Comparison of ENCODE assay signal across 8 mouse cellular contexts in the genomic region with DNA sequence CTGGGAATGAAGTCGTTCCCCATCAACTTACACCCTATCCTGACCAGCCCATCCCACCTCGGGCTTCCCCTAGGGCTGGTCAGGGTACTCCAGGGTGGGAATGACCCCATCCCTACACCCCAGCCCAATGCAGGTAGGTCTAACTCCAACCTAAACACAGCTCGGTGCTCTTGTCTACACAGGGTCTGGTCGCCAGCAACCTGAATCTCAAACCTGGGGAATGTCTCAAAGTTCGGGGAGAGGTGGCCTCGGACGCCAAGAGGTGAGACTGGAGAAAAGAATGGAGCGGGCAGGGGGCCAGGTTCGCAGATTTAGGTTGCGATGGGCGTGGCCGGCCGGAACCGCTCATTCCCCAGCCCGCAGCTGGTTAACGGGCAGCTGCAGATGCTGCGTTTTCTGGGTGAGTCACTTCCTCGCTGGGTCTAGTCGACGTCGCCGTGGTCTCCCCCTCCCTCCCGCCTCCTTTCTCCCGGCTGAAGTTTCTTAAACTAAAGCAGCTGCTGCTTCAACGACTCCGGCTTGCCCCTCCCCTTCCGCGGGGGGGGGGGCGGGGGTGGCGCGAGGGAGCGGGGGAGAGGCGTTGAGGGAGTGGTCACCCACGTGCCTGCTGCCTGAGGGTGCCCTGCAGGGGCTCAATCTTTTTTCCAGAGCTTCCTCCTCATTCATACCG. TPM values are rescaled to one million over a fixed set of nuclear protein-coding genes. Genes with fewer than 3 reads are reported as not detected.
DNase-seq lines count a peak whose midpoint lies in the region; ATAC-seq and TF ChIP-seq lines count a peak whose summit lies in the region.

No protein-coding gene starts in this region.

- no peak for TF ChIP-seq CTCF in lung, postnatal 0 days (IDR thresholded peaks at IDR 0.05)
- TF ChIP-seq CTCF in olfactory bulb, adult 2 months (IDR thresholded peaks at IDR 0.05; ENCODE audit: insufficient read depth, low read depth, low read length): no peak
- TF ChIP-seq CTCF in thymus, adult 2 months (IDR thresholded peaks at IDR 0.05; ENCODE audit: borderline replicate concordance, control insufficient read depth, extremely low read depth, insufficient read depth, low read length, poor library complexity): no peak

- H3K9me3 ChIP-seq in erythroblast, embryonic 14.5 days (ENCODE audit: control insufficient read depth, low read length): no peaks in the 10 kb centered on the region
- H3K9me3 ChIP-seq in embryonic facial prominence, embryonic 11.5 days (replicated peaks; ENCODE audit: control insufficient read depth, low read length): no peaks in the 10 kb centered on the region
- no peaks in the 10 kb centered on the region for H3K9me3 ChIP-seq in heart, embryonic 11.5 days (replicated peaks; ENCODE audit: control insufficient read depth, low read length)
- H3K9me3 ChIP-seq in kidney, embryonic 14.5 days (ENCODE audit: control insufficient read depth, low read length): no peaks in the 10 kb centered on the region
- H3K9me3 ChIP-seq in lung, postnatal 0 days (ENCODE audit: low read length): no peaks in the 10 kb centered on the region

- H3K4me3 ChIP-seq in erythroblast, embryonic 14.5 days (replicated peaks): peak overlapping the region; percentile 61
- peak overlapping the region; percentile 38 for H3K4me3 ChIP-seq in embryonic facial prominence, embryonic 11.5 days (ENCODE audit: low read depth, low read length)
- peak overlapping the region; percentile 52 for H3K4me3 ChIP-seq in heart, embryonic 11.5 days (ENCODE audit: low read depth, low read length)
- H3K4me3 ChIP-seq in kidney, embryonic 14.5 days (ENCODE audit: low read length): peak overlapping the region; percentile 49
- H3K4me3 ChIP-seq in lung, postnatal 0 days (ENCODE audit: low read depth, low read length): peak overlapping the region; percentile 36
- H3K4me3 ChIP-seq in olfactory bulb, adult 2 months (ENCODE audit: insufficient read depth, low read depth, low read length): peak overlapping the region; percentile 41
- H3K4me3 ChIP-seq in thymus, adult 2 months (ENCODE audit: control insufficient read depth, insufficient read depth, low read length): peak overlapping the region; percentile 76

- no peaks in the 10 kb centered on the region for H3K27me3 ChIP-seq in erythroblast, embryonic 14.5 days (ENCODE audit: control insufficient read depth)
- H3K27me3 ChIP-seq in embryonic facial prominence, embryonic 11.5 days (ENCODE audit: control insufficient read depth, insufficient read depth, low read length): no peaks in the 10 kb centered on the region
- no peaks in the 10 kb centered on the region for H3K27me3 ChIP-seq in heart, embryonic 11.5 days (ENCODE audit: control insufficient read depth, insufficient read depth, low read length)
- no peaks in the 10 kb centered on the region for H3K27me3 ChIP-seq in kidney, embryonic 14.5 days (ENCODE audit: control insufficient read depth, insufficient read depth, low read length)
- no peaks in the 10 kb centered on the region for H3K27me3 ChIP-seq in lung, postnatal 0 days (replicated peaks; ENCODE audit: insufficient read depth, low read length)
- no peaks in the 10 kb centered on the region for H3K27me3 ChIP-seq in thymus, adult 2 months (ENCODE audit: control insufficient read depth, insufficient read depth, low read length)

- H3K4me2 ChIP-seq in embryonic facial prominence, embryonic 11.5 days (ENCODE audit: low read depth, low read length): peak overlapping the region; percentile 75
- peak overlapping the region; percentile 88 for H3K4me2 ChIP-seq in heart, embryonic 11.5 days
- H3K4me2 ChIP-seq in kidney, embryonic 14.5 days (replicated peaks; ENCODE audit: low read depth, low read length): peak overlapping the region; percentile 81
- H3K4me2 ChIP-seq in lung, postnatal 0 days (replicated peaks; ENCODE audit: low read depth, low read length): peak overlapping the region; percentile 64

- DNase-seq in embryonic facial prominence, embryonic 11.5 days (ENCODE audit: low spot score): peak; percentile 91
- DNase-seq in lung, postnatal 0 days (ENCODE audit: low spot score): peak; percentile 96
- DNase-seq in thymus, adult 2 months: peak; percentile 89

- no peak for TF ChIP-seq EP300 in lung, postnatal 0 days (IDR thresholded peaks at IDR 0.05)

- under 1% methylated on average over 30 of the region's 35 CpGs for WGBS in embryonic facial prominence, embryonic 11.5 days
- WGBS in heart, embryonic 11.5 days (ENCODE audit: insufficient replicate concordance): under 1% methylated on average over 29 of the region's 35 CpGs
- 1% methylated on average over 25 of the region's 35 CpGs for WGBS in kidney, embryonic 14.5 days
- under 1% methylated on average over 26 of the region's 35 CpGs for WGBS in lung, postnatal 0 days
- WGBS in olfactory bulb, adult 2 months: under 1% methylated on average over 30 of the region's 35 CpGs
- WGBS in thymus, adult 2 months: under 1% methylated on average over 32 of the region's 35 CpGs

- no peak for ATAC-seq in erythroblast, adult 5-6 weeks (replicated peaks; ENCODE audit: low FRiP score, poor library complexity, severe bottlenecking)
- ATAC-seq in embryonic facial prominence, embryonic 11.5 days (replicated peaks; ENCODE audit: insufficient number of reproducible peaks, low FRiP score, low TSS enrichment, low read depth): peak; percentile 41; the same call in 1 of the 2 replicates
- 0 out of 2 replicates have a peak, but pooled peaks have one; percentile 16 for ATAC-seq in heart, embryonic 11.5 days (replicated peaks; ENCODE audit: insufficient number of reproducible peaks, low FRiP score, low TSS enrichment)
- ATAC-seq in kidney, embryonic 14.5 days (ENCODE audit: low FRiP score, low TSS enrichment): peak; percentile 68
- ATAC-seq in lung, postnatal 0 days: peak; percentile 73

- H3K36me3 ChIP-seq in erythroblast, embryonic 14.5 days (ENCODE audit: control insufficient read depth): peaks cover 25% of the 10 kb centered on the region
- H3K36me3 ChIP-seq in embryonic facial prominence, embryonic 11.5 days (replicated peaks; ENCODE audit: control insufficient read depth, insufficient read depth, low read depth, low read length): no peaks in the 10 kb centered on the region
- 0 out of 2 replicates have a peak, but pooled peaks cover 2% of the 10 kb centered on the region for H3K36me3 ChIP-seq in heart, embryonic 11.5 days (ENCODE audit: control insufficient read depth, insufficient read depth, low read length)
- H3K36me3 ChIP-seq in kidney, embryonic 14.5 days (ENCODE audit: control insufficient read depth, insufficient read depth, low read length): peaks cover 7% of the 10 kb centered on the region
- no peaks in the 10 kb centered on the region for H3K36me3 ChIP-seq in lung, postnatal 0 days (ENCODE audit: insufficient read depth, low read length)
- no peaks in the 10 kb centered on the region for H3K36me3 ChIP-seq in thymus, adult 2 months (ENCODE audit: control insufficient read depth, insufficient read depth, low read length)

- peak overlapping the region; percentile 57 for H3K27ac ChIP-seq in embryonic facial prominence, embryonic 11.5 days (replicated peaks; ENCODE audit: low read depth, low read length)
- peak overlapping the region; percentile 91 for H3K27ac ChIP-seq in heart, embryonic 11.5 days (ENCODE audit: low read depth, low read length)
- H3K27ac ChIP-seq in kidney, embryonic 14.5 days (ENCODE audit: low read depth, low read length): peak overlapping the region; percentile 88
- H3K27ac ChIP-seq in lung, postnatal 0 days (ENCODE audit: low read length): peak overlapping the region; percentile 68
- H3K27ac ChIP-seq in olfactory bulb, adult 2 months (ENCODE audit: insufficient read depth, low read depth, low read length): peak overlapping the region; percentile 55
- peak overlapping the region; percentile 92 for H3K27ac ChIP-seq in thymus, adult 2 months (ENCODE audit: control insufficient read depth, insufficient read depth, low read length)

- TF ChIP-seq POLR2A in olfactory bulb, adult 2 months (IDR thresholded peaks at IDR 0.05; ENCODE audit: insufficient read depth, low read depth, low read length): no peak
- peak; percentile 90 for TF ChIP-seq POLR2A in thymus, adult 2 months (IDR thresholded peaks at IDR 0.05; ENCODE audit: control insufficient read depth, extremely low read depth, insufficient read depth, low read length, poor library complexity)

- H3K9ac ChIP-seq in embryonic facial prominence, embryonic 11.5 days (replicated peaks; ENCODE audit: low read length): peak overlapping the region; percentile 51
- H3K9ac ChIP-seq in heart, embryonic 11.5 days (ENCODE audit: low read depth, low read length): peak overlapping the region; percentile 68
- H3K9ac ChIP-seq in kidney, embryonic 14.5 days (ENCODE audit: low read depth, low read length): peak overlapping the region; percentile 63
- 0 out of 2 replicates have a peak overlapping the region, but pooled peaks have one; percentile 1 for H3K9ac ChIP-seq in lung, postnatal 0 days (replicated peaks; ENCODE audit: low read depth)

- H3K4me1 ChIP-seq in erythroblast, embryonic 14.5 days (ENCODE audit: control insufficient read depth): peaks cover 90% of the 10 kb centered on the region
- peaks cover 19% of the 10 kb centered on the region for H3K4me1 ChIP-seq in embryonic facial prominence, embryonic 11.5 days (ENCODE audit: control insufficient read depth, insufficient read depth, low read length)
- peaks cover 34% of the 10 kb centered on the region for H3K4me1 ChIP-seq in heart, embryonic 11.5 days (ENCODE audit: control insufficient read depth, insufficient read depth, low read length)
- peaks cover 27% of the 10 kb centered on the region for H3K4me1 ChIP-seq in kidney, embryonic 14.5 days (ENCODE audit: control insufficient read depth, insufficient read depth, low read length)
- peaks cover 16% of the 10 kb centered on the region; the same call in 1 of the 2 replicates for H3K4me1 ChIP-seq in lung, postnatal 0 days (ENCODE audit: insufficient read depth, low read depth, low read length)
- H3K4me1 ChIP-seq in olfactory bulb, adult 2 months (ENCODE audit: control insufficient read depth, insufficient read depth, low read length): peaks cover 33% of the 10 kb centered on the region
- H3K4me1 ChIP-seq in thymus, adult 2 months (replicated peaks; ENCODE audit: control insufficient read depth, insufficient read depth, low read length): peaks cover 53% of the 10 kb centered on the region

RNA-seq across cellular contexts. Expression of a gene that starts 1.4 kb away (rescaled TPM):
- polyA plus RNA-seq in erythroblast, embryonic 14.5 days (2012): 121 and 168 TPM in 2 replicates
- total RNA-seq in erythroblast, adult 5-6 weeks (2015; ENCODE audit: low replicate concordance): 46.1 and 56.2 TPM in 2 replicates
- total RNA-seq in erythroblast, adult 5-6 weeks (2017; ENCODE audit: low replicate concordance): 77.5 and 79.0 TPM in 2 replicates
- 547 and 598 TPM in 2 replicates for polyA plus RNA-seq in embryonic facial prominence, embryonic 11.5 days (2014; fragmentation: Nextera tagmentation; extraction: Ambion mirVana)
- 541 and 566 TPM in 2 replicates for polyA plus RNA-seq in heart, embryonic 11.5 days (2014; fragmentation: Nextera tagmentation; extraction: Ambion mirVana)
- polyA plus RNA-seq in kidney, embryonic 14.5 days (2014; fragmentation: Nextera tagmentation; extraction: Ambion mirVana): 584 and 814 TPM in 2 replicates
- 655 and 726 TPM in 2 replicates for polyA plus RNA-seq in lung, postnatal 0 days (2015; fragmentation: Nextera tagmentation; extraction: Ambion mirVana)
- not detected in 2 replicates for polyA plus RNA-seq in olfactory bulb, adult 2 months (2012; ENCODE audit: insufficient read depth, insufficient read length, low replicate concordance, missing spikeins)
- 359 and 428 TPM in 2 replicates for polyA plus RNA-seq in thymus, adult 2 months (2012; rRNA removed)

RNA-seq across cellular contexts. Expression of a gene that starts 6.8 kb away (rescaled TPM):
- polyA plus RNA-seq in erythroblast, embryonic 14.5 days (2012): 3.9 and 5.4 TPM in 2 replicates
- 1.5 and 6.1 TPM in 2 replicates for total RNA-seq in erythroblast, adult 5-6 weeks (2015; ENCODE audit: low replicate concordance)
- total RNA-seq in erythroblast, adult 5-6 weeks (2017; ENCODE audit: low replicate concordance): 7.6 and 10.7 TPM in 2 replicates
- polyA plus RNA-seq in embryonic facial prominence, embryonic 11.5 days (2014; fragmentation: Nextera tagmentation; extraction: Ambion mirVana): 56.7 and 58.8 TPM in 2 replicates
- 43.6 and 51.4 TPM in 2 replicates for polyA plus RNA-seq in heart, embryonic 11.5 days (2014; fragmentation: Nextera tagmentation; extraction: Ambion mirVana)
- polyA plus RNA-seq in kidney, embryonic 14.5 days (2014; fragmentation: Nextera tagmentation; extraction: Ambion mirVana): 55.8 and 64.6 TPM in 2 replicates
- polyA plus RNA-seq in lung, postnatal 0 days (2015; fragmentation: Nextera tagmentation; extraction: Ambion mirVana): 26.8 and 28.9 TPM in 2 replicates
- not detected in 2 replicates for polyA plus RNA-seq in olfactory bulb, adult 2 months (2012; ENCODE audit: insufficient read depth, insufficient read length, low replicate concordance, missing spikeins)
- polyA plus RNA-seq in thymus, adult 2 months (2012; rRNA removed): 26.8 and 27.9 TPM in 2 replicates

RNA-seq across cellular contexts. Expression of a gene that starts 14.2 kb away (rescaled TPM):
- 2.1 and 3.0 TPM in 2 replicates for polyA plus RNA-seq in erythroblast, embryonic 14.5 days (2012)
- total RNA-seq in erythroblast, adult 5-6 weeks (2015; ENCODE audit: low replicate concordance): 2.7 and 9.4 TPM in 2 replicates
- not detected in 2 replicates for total RNA-seq in erythroblast, adult 5-6 weeks (2017; ENCODE audit: low replicate concordance)
- 32.9 and 35.7 TPM in 2 replicates for polyA plus RNA-seq in embryonic facial prominence, embryonic 11.5 days (2014; fragmentation: Nextera tagmentation; extraction: Ambion mirVana)
- 24.3 and 25.7 TPM in 2 replicates for polyA plus RNA-seq in heart, embryonic 11.5 days (2014; fragmentation: Nextera tagmentation; extraction: Ambion mirVana)
- polyA plus RNA-seq in kidney, embryonic 14.5 days (2014; fragmentation: Nextera tagmentation; extraction: Ambion mirVana): 20.5 and 25.8 TPM in 2 replicates
- 1.8 and 1.9 TPM in 2 replicates for polyA plus RNA-seq in lung, postnatal 0 days (2015; fragmentation: Nextera tagmentation; extraction: Ambion mirVana)
- not detected in 2 replicates for polyA plus RNA-seq in olfactory bulb, adult 2 months (2012; ENCODE audit: insufficient read depth, insufficient read length, low replicate concordance, missing spikeins)
- polyA plus RNA-seq in thymus, adult 2 months (2012; rRNA removed): 72.0 and 94.8 TPM in 2 replicates

RNA-seq across cellular contexts. Expression of a gene that starts 19.6 kb away (rescaled TPM):
- 19.1 and 20.3 TPM in 2 replicates for polyA plus RNA-seq in erythroblast, embryonic 14.5 days (2012)
- total RNA-seq in erythroblast, adult 5-6 weeks (2015; ENCODE audit: low replicate concordance): 42.6 and 43.6 TPM in 2 replicates
- 16.3 and 20.9 TPM in 2 replicates for total RNA-seq in erythroblast, adult 5-6 weeks (2017; ENCODE audit: low replicate concordance)
- polyA plus RNA-seq in embryonic facial prominence, embryonic 11.5 days (2014; fragmentation: Nextera tagmentation; extraction: Ambion mirVana): 33.4 and 36.9 TPM in 2 replicates
- 49.5 and 57.8 TPM in 2 replicates for polyA plus RNA-seq in heart, embryonic 11.5 days (2014; fragmentation: Nextera tagmentation; extraction: Ambion mirVana)
- polyA plus RNA-seq in kidney, embryonic 14.5 days (2014; fragmentation: Nextera tagmentation; extraction: Ambion mirVana): 50.6 and 54.9 TPM in 2 replicates
- polyA plus RNA-seq in lung, postnatal 0 days (2015; fragmentation: Nextera tagmentation; extraction: Ambion mirVana): 22.5 and 23.9 TPM in 2 replicates
- polyA plus RNA-seq in olfactory bulb, adult 2 months (2012; ENCODE audit: insufficient read depth, insufficient read length, low replicate concordance, missing spikeins): not detected in 2 replicates
- polyA plus RNA-seq in thymus, adult 2 months (2012; rRNA removed): 52.2 and 70.7 TPM in 2 replicates

RNA-seq across cellular contexts. Expression of a gene that starts 28.4 kb away (rescaled TPM):
- 13.6 and 16.2 TPM in 2 replicates for polyA plus RNA-seq in erythroblast, embryonic 14.5 days (2012)
- 13.6 and 15.2 TPM in 2 replicates for total RNA-seq in erythroblast, adult 5-6 weeks (2015; ENCODE audit: low replicate concordance)
- total RNA-seq in erythroblast, adult 5-6 weeks (2017; ENCODE audit: low replicate concordance): 4.5 and 8.8 TPM in 2 replicates
- polyA plus RNA-seq in embryonic facial prominence, embryonic 11.5 days (2014; fragmentation: Nextera tagmentation; extraction: Ambion mirVana): 25.2 and 29.7 TPM in 2 replicates
- polyA plus RNA-seq in heart, embryonic 11.5 days (2014; fragmentation: Nextera tagmentation; extraction: Ambion mirVana): 25.0 and 29.3 TPM in 2 replicates
- polyA plus RNA-seq in kidney, embryonic 14.5 days (2014; fragmentation: Nextera tagmentation; extraction: Ambion mirVana): 32.7 and 38.5 TPM in 2 replicates
- polyA plus RNA-seq in lung, postnatal 0 days (2015; fragmentation: Nextera tagmentation; extraction: Ambion mirVana): 12.7 and 12.8 TPM in 2 replicates
- not detected in 2 replicates for polyA plus RNA-seq in olfactory bulb, adult 2 months (2012; ENCODE audit: insufficient read depth, insufficient read length, low replicate concordance, missing spikeins)
- polyA plus RNA-seq in thymus, adult 2 months (2012; rRNA removed): 371 and 412 TPM in 2 replicates

Comparison
In these comparisons a context has a peak if more than half of its experiments do, and no peak if none do; other contexts are left out.
1. H3K9ac ChIP-seq: peak in every context shown above with its lines; median percentile 68 in heart, embryonic 11.5 days; 63 in kidney, embryonic 14.5 days; 51 in embryonic facial prominence, embryonic 11.5 days; 1 in lung, postnatal 0 days.
2. RNA of a gene that starts 1.4 kb away (polyA plus RNA-seq): 655 to 726 TPM in lung, postnatal 0 days, 584 to 814 TPM in kidney, embryonic 14.5 days, 541 to 566 TPM in heart, embryonic 11.5 days, 547 to 598 TPM in embryonic facial prominence, embryonic 11.5 days, 359 to 428 TPM in thymus, adult 2 months and 121 to 168 TPM in erythroblast, embryonic 14.5 days; not detected in olfactory bulb, adult 2 months; every median in the first group is over 100 times any median in the second.
3. Peak in every context shown above with its lines, with median percentiles within 50 percentile points of each other: H3K4me3 ChIP-seq, DNase-seq, H3K27ac ChIP-seq and H3K4me2 ChIP-seq.